Mouse (Mus musculus) activated CD4-positive, CD25-positive, alpha-beta regulatory T cell, adult 4 months (primary cell): ENCODE results near the gene Zfp839. TPM values are rescaled to one million over a fixed set of nuclear protein-coding genes. Genes with fewer than 3 reads are reported as not detected.

Experiments used
- ATAC-seq: one replicate; pipeline ENCODE4 v1.8.0; 2017
- polyA plus RNA-seq, 2 experiments: library from polyadenylated mRNA; unstranded; fragments of 100-300 nt; shearing (Covaris generic); gene quantifications; one replicate each; pipeline ENCODE4 v1.2.1; 2017

Gene Zfp839
- 1 to 10 TPM; 1.2 to 2.2 TPM for polyA plus RNA-seq

DNA sequence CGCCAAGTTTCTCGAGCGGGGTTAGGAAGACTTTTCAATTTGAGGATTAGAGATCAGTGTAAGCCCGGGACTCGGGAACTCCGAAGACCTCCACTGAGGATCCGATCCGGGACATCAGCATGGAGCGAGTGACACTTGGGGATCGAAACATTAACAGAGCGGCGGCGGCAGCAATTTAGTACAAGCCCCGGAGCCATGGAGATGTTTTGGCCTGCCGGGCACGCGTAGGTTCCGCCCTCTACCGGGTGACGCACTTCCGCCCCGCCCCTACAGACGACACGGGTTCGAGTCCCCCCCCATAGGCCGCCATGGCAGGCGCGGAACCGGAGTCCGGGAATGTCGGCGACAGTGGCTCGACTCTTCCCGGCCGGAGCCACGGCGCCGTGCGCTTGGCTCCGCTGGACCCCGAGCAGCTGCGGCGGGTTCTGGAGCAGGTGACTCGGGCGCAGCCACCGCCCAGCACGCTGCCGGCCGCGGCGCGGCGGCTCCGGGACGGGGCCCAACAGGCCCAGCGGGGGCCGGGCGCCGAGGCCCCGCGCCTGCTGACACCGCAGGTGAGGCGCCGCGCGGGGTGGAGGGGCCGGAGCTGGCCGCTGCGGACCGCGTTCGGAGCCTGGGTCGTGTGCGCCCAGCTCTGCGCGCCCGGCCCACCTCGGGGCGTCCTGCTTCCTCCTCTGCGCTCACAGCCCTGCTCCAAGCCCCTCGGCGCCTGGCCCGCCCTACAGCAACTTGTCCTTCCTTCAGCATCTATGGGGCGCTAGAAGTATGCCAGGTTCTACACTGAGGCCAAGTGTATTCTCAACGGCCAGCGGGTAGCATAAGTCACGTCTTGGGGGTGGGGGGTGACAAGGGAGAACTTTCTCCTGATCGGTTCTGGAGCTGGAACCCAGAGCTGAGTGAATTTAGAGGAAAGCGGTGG lies at the start of gene Zfp839:
Gene Zfp839, plus strand, starts transcription at position 244 of the 919 bp plus-strand sequence.
- ATAC-seq, result peak; percentile 53

DNA sequence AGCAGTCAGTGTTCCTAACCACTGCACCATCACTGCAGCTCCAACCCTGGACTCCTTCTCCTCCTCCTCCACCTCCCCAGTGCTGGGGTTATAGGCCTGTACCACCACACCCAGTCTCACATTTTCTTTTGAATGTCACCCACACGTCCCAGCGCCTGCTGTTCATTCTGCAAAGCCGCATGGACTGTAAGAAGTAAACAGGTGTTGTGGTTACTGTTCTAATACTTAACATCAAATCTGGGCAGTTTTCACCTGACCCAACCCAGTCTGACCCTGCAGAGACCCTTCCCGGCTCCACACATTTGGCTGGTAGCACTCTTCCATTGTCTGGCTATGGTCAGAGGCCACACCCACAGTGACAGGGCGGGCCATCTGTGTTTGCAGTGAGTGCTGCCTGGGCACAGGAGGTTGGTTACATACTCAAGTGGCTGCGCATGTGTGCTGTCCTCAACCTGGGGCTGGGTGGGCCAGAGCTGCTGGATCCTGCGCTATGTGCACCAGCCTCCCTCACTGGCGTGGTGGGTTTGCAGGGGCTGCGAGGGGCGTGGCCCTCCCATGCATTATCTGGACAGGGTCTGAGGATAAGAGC lies 48.1 kb upstream of the Zfp839 start:
- ATAC-seq, result no peak

DNA sequence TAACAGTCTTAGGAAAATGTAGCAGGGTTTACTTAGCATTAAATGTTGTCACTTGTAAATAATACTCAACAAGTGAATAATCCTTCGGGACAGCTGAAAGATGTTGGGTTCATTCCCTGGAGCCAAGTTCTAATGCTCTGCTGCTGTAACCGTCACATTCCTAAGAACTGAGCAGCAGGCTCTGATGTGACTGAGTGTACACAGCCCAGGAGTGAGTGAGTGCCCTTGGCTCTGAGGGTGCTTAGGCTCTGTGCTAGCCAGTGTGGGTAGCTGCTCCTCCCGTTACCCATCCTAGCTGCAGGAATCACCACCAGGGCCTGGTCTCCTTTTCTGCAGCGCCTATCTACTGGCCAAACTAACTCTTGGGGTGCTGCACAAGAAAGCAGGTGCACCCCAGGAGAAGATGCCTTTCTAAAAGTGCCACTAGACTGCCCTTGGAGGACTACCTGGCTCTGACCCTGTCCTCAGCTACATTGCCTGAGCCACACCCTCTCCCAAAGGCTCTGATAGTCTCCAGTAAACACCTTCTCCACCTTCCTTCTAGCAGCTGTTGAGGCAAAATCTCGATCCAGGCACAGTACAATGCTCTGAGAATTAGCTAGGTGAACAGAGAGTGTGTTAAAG lies 47.3 kb upstream of the Zfp839 start:
- ATAC-seq, result no peak

DNA sequence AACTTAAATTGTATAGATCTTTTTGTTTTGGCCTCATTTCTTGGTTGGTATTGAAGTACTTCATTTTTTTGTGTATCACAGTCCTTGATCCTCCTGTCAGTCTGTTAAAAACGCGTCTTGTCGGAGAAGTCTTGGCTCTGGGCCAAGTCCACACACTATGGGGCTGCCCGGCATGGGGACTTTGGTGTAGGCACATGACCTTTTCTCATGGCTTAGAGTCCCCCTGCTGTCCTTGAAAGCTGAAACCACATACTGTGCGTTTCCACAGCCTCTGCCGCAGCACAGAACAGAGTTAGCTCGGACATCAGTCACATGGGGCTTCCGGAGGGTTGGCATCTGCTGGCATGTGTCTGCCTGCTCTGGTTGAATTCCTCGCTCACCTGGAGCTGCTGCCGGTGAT lies 45.8 kb upstream of the Zfp839 start:
- ATAC-seq, result no peak

- no peak for ATAC-seq
Measured at GRCm38 (mm10) chr12:110806301-110806970, 43.6 kb upstream of the Zfp839 start.

GRCm38 (mm10) chr12:110808430-110808829 lies 41.6 kb upstream of the Zfp839 start:
- ATAC-seq, result no peak

DNA sequence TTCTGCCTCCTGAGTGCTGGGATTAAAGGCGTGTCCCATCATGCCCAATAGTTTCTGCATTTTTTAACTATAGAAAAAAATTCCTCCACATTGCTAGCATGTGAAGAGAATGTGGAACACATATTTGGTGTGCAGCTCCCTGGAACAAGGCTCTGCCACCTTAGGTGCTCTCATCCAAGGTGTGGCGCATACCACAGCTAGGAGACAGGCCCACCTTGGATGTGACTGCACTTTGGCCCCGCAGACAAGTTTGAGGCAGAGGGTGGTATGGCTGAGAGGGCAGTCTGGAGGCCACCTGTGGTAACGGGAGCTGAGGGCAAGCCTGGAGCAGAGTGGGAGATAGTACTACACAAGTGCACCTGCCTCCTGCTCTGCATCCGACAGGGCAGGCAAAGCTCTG lies 41.2 kb upstream of the Zfp839 start:
- no peak for ATAC-seq

- no peak for ATAC-seq
Measured at GRCm38 (mm10) chr12:110813132-110813531, 36.9 kb upstream of the Zfp839 start.

- ATAC-seq, result no peak
Measured at GRCm38 (mm10) chr12:110813624-110814023, 36.4 kb upstream of the Zfp839 start.

GRCm38 (mm10) chr12:110814924-110815323 lies 35.1 kb upstream of the Zfp839 start:
- no peak for ATAC-seq

DNA sequence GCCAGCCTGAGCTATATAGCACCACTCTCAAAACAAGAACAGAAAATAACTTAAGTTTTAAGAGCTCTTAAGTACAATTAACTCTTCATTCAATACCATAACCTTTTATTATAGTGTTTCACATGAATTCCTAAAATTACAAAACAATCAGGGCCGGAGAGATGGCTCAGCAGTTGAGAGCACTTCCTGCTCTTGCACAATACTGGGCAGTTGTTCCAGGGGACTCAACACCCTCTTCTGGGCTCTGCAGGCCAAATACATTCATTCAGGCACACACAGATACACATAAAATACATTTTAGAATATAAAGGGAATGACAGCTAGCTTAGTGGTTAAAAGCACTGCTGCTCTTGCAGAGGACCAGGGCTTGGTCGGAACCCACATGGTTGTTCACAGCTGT lies 33.2 kb upstream of the Zfp839 start:
- no peak for ATAC-seq

DNA sequence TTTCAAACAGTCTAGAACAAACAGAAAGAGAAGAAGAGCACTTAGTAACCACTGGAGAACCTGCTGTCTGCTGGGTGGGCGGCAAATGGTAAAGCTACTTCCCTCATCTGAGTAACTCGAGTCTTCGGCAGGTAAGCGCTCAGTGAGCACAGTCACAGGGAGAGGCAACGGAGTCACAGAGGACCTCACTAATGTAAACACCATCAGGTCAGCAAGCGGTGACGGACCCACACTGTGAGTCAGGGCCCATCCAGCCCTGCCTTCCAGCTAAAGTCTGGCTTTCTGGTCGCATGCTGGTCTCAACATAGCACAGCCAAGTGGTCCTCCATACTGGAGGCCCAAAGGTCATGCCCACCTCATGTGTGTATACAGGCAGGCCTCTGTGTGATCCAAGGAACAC lies 30.7 kb upstream of the Zfp839 start:
- ATAC-seq, result no peak

- no peak for ATAC-seq
Measured at GRCm38 (mm10) chr12:110821787-110822186, 28.3 kb upstream of the Zfp839 start.

DNA sequence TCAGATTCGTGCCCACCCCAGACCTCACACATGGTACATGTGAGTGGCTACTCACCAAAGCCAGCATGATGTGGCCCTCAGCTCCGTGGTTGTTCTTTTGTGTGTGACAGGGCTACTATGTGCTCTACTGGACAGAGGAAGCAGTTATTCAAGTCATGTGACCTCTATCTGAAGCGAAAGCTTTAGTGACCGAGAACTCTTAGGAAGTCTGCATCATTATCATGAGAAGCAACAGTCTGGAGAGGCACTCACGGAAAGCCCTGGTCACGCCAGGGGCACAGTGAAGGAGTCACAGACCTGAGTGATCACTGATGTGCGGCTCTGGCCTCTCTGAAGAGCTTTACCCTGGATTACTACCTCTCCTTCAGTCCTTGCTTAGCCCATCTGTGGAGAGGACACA lies 27.7 kb upstream of the Zfp839 start:
- no peak for ATAC-seq

DNA sequence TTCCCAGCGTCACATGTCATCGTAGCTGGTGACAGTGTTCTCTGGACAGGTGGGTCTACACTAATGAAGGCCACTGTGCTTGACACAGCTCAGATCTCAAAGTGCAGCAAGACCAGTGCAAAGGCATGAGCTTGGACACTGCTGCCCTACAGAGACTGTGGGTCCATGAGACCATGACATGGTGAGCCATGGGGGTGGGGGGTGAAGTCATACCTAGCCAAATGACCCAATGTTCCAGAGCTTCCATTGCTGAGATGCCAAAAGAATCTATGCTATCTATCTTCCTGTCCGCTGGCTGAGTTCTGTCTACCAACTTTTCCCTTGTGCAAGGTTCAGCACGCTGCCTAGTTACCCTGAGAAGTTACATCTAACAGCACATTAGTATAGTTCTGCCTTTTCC lies 21.1 kb upstream of the Zfp839 start:
- ATAC-seq, result no peak

GRCm38 (mm10) chr12:110830293-110831024 lies 19.6 kb upstream of the Zfp839 start:
- ATAC-seq, result no peak

GRCm38 (mm10) chr12:110835182-110835581 lies 14.9 kb upstream of the Zfp839 start:
- no peak for ATAC-seq

GRCm38 (mm10) chr12:110836729-110837128 lies 13.3 kb upstream of the Zfp839 start:
- no peak for ATAC-seq

DNA sequence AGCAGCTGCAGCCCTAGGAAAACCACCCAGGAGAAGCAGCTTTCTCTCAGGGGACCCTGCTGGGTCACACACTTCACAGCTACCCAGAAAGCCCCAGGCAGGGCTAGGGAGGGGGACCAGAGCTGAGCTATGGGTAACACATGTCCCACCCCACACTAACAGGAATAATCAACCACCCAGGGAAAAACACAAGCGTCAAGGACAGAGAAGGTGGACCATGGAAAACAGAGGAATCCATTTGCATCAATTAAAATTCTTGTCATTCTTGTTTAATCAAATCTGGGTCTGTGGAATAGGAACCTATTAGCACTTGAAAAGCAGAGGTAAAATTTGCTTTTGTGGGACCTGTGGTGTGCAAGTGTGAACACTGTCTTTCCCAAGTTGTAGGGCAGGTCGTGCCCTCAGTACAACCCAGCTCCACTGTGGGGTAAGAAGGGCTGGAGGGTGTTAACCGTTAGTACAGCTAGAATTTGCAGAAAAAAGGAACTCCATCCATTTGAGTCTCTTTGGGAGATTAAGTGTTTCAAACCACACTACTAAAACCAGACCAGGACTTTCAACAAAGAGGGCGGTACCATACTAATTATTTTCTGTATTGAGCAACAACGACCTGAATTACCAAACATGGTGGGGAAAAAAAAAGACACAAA lies 12.7 kb upstream of the Zfp839 start:
- ATAC-seq, result no peak

- ATAC-seq, result no peak
Measured at GRCm38 (mm10) chr12:110837850-110838249, 12.2 kb upstream of the Zfp839 start.

DNA sequence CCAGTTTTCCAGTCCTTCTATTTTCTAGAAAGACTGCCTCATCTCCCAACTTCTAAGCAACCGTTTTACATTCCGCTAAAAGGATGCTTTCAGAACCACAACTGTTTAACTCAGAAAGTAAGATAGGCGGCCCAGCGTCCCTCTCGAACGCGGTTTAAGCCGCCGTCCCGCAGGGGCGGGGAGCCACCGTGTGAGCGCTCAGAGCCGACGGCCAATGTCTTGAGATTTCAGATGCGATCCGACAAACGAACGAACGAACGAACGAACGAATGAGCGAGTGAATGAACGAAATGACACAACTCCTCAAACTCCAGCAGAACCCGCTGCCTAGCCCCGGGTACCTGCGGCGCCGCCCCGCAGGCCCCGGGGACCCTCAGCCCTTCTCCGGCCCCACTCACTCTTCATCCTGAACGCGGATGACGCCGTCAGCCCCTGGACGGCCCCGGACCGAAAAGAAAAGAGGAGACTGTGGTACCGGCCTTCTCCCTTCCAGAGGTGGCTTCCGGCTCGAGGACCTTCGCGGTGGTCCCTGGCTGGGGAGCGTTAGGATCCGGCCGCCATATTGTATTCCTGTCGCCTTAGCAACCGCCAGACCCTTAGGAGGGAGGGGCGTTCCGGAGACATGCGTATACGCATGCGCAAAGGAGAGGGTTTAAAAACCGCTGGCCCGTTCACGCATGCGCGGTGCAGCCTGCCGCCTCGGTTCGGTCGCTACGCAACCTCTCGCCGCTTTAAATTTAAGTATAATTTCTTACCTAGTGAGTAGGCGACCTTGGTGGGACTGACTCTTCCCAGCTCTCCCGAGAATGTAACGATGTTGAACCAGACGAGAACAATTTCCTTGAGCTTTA lies 9.5 kb upstream of the Zfp839 start, which contains the start of gene Mok:
Gene Mok, minus strand, starts transcription at position 592 of the 851 bp plus-strand sequence.
- peak; percentile 65 for ATAC-seq
